Mouse (Mus musculus) heart, embryonic 14.5 days (tissue): Measurements from ENCODE around the gene Ern1. TPM values are rescaled to one million over a fixed set of nuclear protein-coding genes. Genes with fewer than 3 reads are reported as not detected.

Experiments used
- ATAC-seq: fragments of 200-750 bp; cut with Nextera tagmentation; 2 replicates; pipeline ENCODE4 v1.8.0; 2017; ENCODE audit warnings: low read depth, moderate TSS enrichment; ENCODE audit not compliant: insufficient number of reproducible peaks, insufficient read depth, low FRiP score
- H3K27ac ChIP-seq, 2 experiments: fragments of 200-500 bp in 1 of 2; fragments of 300-500 bp in 1 of 2; sonication (generic) in 1 of 2; replicated peaks in 1 of 2; 2 replicates each; pipeline ENCODE4 v1.5.1; 2012 to 2014; ENCODE audit warnings: low read depth in 2 of 2, low read length in 2 of 2, control low read depth in 1 of 2, mild to moderate bottlenecking in 1 of 2, mixed read lengths in 1 of 2; ENCODE audit not compliant: control insufficient read depth in 1 of 2, insufficient read depth in 1 of 2
- H3K27me3 ChIP-seq: fragments of 300-500 bp; sonication (generic); 2 replicates; pipeline ENCODE4 v1.6.1; 2014; ENCODE audit warnings: mild to moderate bottlenecking, low read length, control low read depth; ENCODE audit not compliant: control insufficient read depth, insufficient read depth
- H3K36me3 ChIP-seq: fragments of 300-500 bp; sonication (generic); 2 replicates; pipeline ENCODE4 v1.6.1; 2014; ENCODE audit warnings: mild to moderate bottlenecking, control low read depth, low read length, mixed read lengths; ENCODE audit not compliant: control insufficient read depth, insufficient read depth
- H3K4me1 ChIP-seq, 2 experiments: fragments of 200-500 bp in 1 of 2; fragments of 300-500 bp in 1 of 2; sonication (generic) in 1 of 2; 2 replicates each; pipeline ENCODE4 v1.6.1; 2012 to 2014; ENCODE audit warnings: low read length in 2 of 2, control low read depth in 1 of 2, mixed read lengths in 1 of 2; ENCODE audit not compliant: control insufficient read depth in 2 of 2, insufficient read depth in 2 of 2
- H3K4me2 ChIP-seq: fragments of 300-500 bp; sonication (generic); 2 replicates; pipeline ENCODE4 v1.6.1; 2014; ENCODE audit warnings: mild to moderate bottlenecking, low read length
- H3K4me3 ChIP-seq, 2 experiments: fragments of 200-500 bp in 1 of 2; fragments of 300-500 bp in 1 of 2; sonication (generic) in 1 of 2; 2 replicates each; pipeline ENCODE4 v1.5.1; 2012 to 2014; ENCODE audit warnings: low read length in 2 of 2, mild to moderate bottlenecking in 2 of 2, control low read depth in 1 of 2, low read depth in 1 of 2, moderate library complexity in 1 of 2; ENCODE audit not compliant: control insufficient read depth in 1 of 2, insufficient read depth in 1 of 2
- H3K9ac ChIP-seq: fragments of 300-500 bp; sonication (generic); 2 replicates; pipeline ENCODE4 v1.6.1; 2014; ENCODE audit warnings: mild to moderate bottlenecking, low read length
- H3K9me3 ChIP-seq: fragments of 300-500 bp; sonication (generic); 2 replicates; pipeline ENCODE4 v1.6.1; 2016; ENCODE audit warnings: low read length, control low read depth; ENCODE audit not compliant: control insufficient read depth
- WGBS: fragments of 180-500 bp; shearing (Covaris S2); extraction: QIAGEN DNeasy Blood & Tissue Kit; methylation state at CpG from one replicate; pipeline ENCODE4 v1.1.7; 2014; 5-methylcytosine and 5-hydroxymethylcytosine counted together
- polyA plus RNA-seq: library from polyadenylated mRNA; unstranded; fragments of >200 nt; fragmentation: Nextera tagmentation; extraction: Ambion mirVana; gene quantifications from 2 replicates; pipeline ENCODE4 v1.2.1, GENCODE M21; 2014

The Ern1 gene
- polyA plus RNA-seq, 1 experiment from 2014 or later, result 4.8 TPM

- H3K27me3 ChIP-seq, result no peaks in the 10 kb centered on the region
- no peaks in the 10 kb centered on the region for H3K36me3 ChIP-seq
- H3K4me3 ChIP-seq, result no peak overlapping the region
- no peak overlapping the region for H3K4me2 ChIP-seq
- H3K27ac ChIP-seq, result no peak overlapping the region
- no peaks in the 10 kb centered on the region; a peak in 1 of 4 replicates for H3K4me1 ChIP-seq
- ATAC-seq, result no peak
- whole genome bisulfite sequencing, result 77% methylated on average over 9 of the region's 9 CpGs
- H3K9me3 ChIP-seq, result no peaks in the 10 kb centered on the region
- no peak overlapping the region for H3K9ac ChIP-seq
These were observed 7.8 kb downstream of the Ern1 start for GRCm38 (mm10) chr11:106479619-106480529.

- H3K36me3 ChIP-seq, result no peaks in the 10 kb centered on the region
- H3K9me3 ChIP-seq, result no peaks in the 10 kb centered on the region
- 67% methylated on average over 1 of the region's 1 CpGs for WGBS
- H3K9ac ChIP-seq, result no peak overlapping the region
- ATAC-seq, result no peak
- H3K27me3 ChIP-seq, result no peaks in the 10 kb centered on the region
- H3K4me2 ChIP-seq, result no peak overlapping the region
- no peaks in the 10 kb centered on the region; a peak in 1 of 4 replicates for H3K4me1 ChIP-seq
- no peak overlapping the region for H3K27ac ChIP-seq
- H3K4me3 ChIP-seq, result no peak overlapping the region
These were observed 8.9 kb downstream of the Ern1 start for GRCm38 (mm10) chr11:106478745-106479144.

GRCm38 (mm10) chr11:106477505-106478160 is 10.0 kb downstream of the Ern1 start:
- 84% methylated on average over 4 of the region's 4 CpGs for WGBS
- Histone ChIP-seq H3K27ac (no peak overlapping the region), H3K36me3 (no peaks in the 10 kb centered on the region), H3K9ac (no peak overlapping the region), H3K9me3 (no peaks in the 10 kb centered on the region), H3K4me3 (no peak overlapping the region), H3K4me1 (no peaks in the 10 kb centered on the region; a peak in 1 of 4 replicates), H3K4me2 (no peak overlapping the region), H3K27me3 (no peaks in the 10 kb centered on the region)
- ATAC-seq, result no peak

- Histone ChIP-seq H3K9ac (no peak overlapping the region), H3K27me3 (no peaks in the 10 kb centered on the region), H3K27ac (no peak overlapping the region), H3K4me3 (no peak overlapping the region), H3K4me2 (no peak overlapping the region), H3K4me1 (no peaks in the 10 kb centered on the region; a peak in 1 of 4 replicates), H3K9me3 (no peaks in the 10 kb centered on the region), H3K36me3 (no peaks in the 10 kb centered on the region)
- WGBS, result 55% methylated on average over 1 of the region's 1 CpGs
- ATAC-seq, result no peak
These were observed 12.3 kb downstream of the Ern1 start for GRCm38 (mm10) chr11:106475309-106475708.

- Histone ChIP-seq H3K4me3 (no peak overlapping the region), H3K9me3 (no peaks in the 10 kb centered on the region), H3K9ac (no peak overlapping the region), H3K27me3 (no peaks in the 10 kb centered on the region), H3K27ac (no peak overlapping the region), H3K4me1 (no peaks in the 10 kb centered on the region; a peak in 1 of 4 replicates), H3K4me2 (no peak overlapping the region), H3K36me3 (no peaks in the 10 kb centered on the region)
- WGBS, result 86% methylated on average over 1 of the region's 1 CpGs
- no peak for ATAC-seq
These were observed 16.0 kb downstream of the Ern1 start for GRCm38 (mm10) chr11:106471629-106472028.

- Histone ChIP-seq H3K36me3 (no peaks in the 10 kb centered on the region), H3K4me3 (no peak overlapping the region), H3K27me3 (no peaks in the 10 kb centered on the region), H3K4me1 (no peaks in the 10 kb centered on the region), H3K9ac (no peak overlapping the region), H3K27ac (no peak overlapping the region), H3K9me3 (no peaks in the 10 kb centered on the region), H3K4me2 (no peak overlapping the region)
- ATAC-seq, result no peak
- WGBS, result 93% methylated on average over 1 of the region's 1 CpGs
These were observed 19.1 kb downstream of the Ern1 start for GRCm38 (mm10) chr11:106468509-106468908.

GRCm38 (mm10) chr11:106465932-106466331 is 21.7 kb downstream of the Ern1 start:
- 88% methylated on average over 4 of the region's 4 CpGs for WGBS

More at GRCm38 (mm10) chr11:106465932-106466331, 21.7 kb downstream of the Ern1 start:
- ATAC-seq, result no peak
- no peak overlapping the region for H3K4me2 ChIP-seq
- no peaks in the 10 kb centered on the region for H3K36me3 ChIP-seq
- no peak overlapping the region for H3K4me3 ChIP-seq
- H3K27ac ChIP-seq, result no peak overlapping the region
- H3K9me3 ChIP-seq, result no peaks in the 10 kb centered on the region
- H3K27me3 ChIP-seq, result no peaks in the 10 kb centered on the region
- peaks cover 5 to 9% of the 10 kb centered on the region in 2 experiments for H3K4me1 ChIP-seq
- no peak overlapping the region for H3K9ac ChIP-seq
